ENCODE assay signal across 24 mouse cellular contexts in genomic region chr12:92672396-92672795, GRCm38 (mm10).
DNase-seq lines count a peak whose midpoint lies in the region; ATAC-seq lines count a peak whose summit lies in the region.
"Had no signal": no experiment of that assay in that cellular context is flagged by ENCODE, and none has a peak within 500 bp of the region (broad histone marks: within the 10 kb centered on the region; RNA-seq: fewer than 3 reads in every experiment).

No protein-coding gene starts in this region.

- no peaks in the 10 kb centered on the region for H3K4me1 ChIP-seq in hindbrain, embryonic 16.5 days (ENCODE audit: control insufficient read depth, insufficient read depth, low read depth, low read length)
- H3K4me1 ChIP-seq: forebrain, embryonic 10.5 days; heart, embryonic 12.5 days; heart, embryonic 15.5 days; hindbrain, embryonic 10.5 days; hindbrain, embryonic 13.5 days had no signal

- peak; percentile 86 for ATAC-seq in activated CD4-positive, CD25-positive, alpha-beta regulatory T cell, adult 4 months
- peak; percentile 70 for ATAC-seq in megakaryocyte, adult 5-6 weeks (ENCODE audit: poor library complexity, severe bottlenecking)
- no peak for ATAC-seq in hindbrain, embryonic 16.5 days
- ATAC-seq: forebrain, embryonic 14.5 days; forebrain, postnatal 0 days; intestine, embryonic 16.5 days had no signal

- H3K4me2 ChIP-seq in hindbrain, embryonic 16.5 days (ENCODE audit: low read length): no peak overlapping the region
- H3K4me2 ChIP-seq: heart, embryonic 12.5 days; heart, embryonic 15.5 days; hindbrain, embryonic 13.5 days had no signal

- no peak overlapping the region for H3K4me3 ChIP-seq in hindbrain, embryonic 16.5 days (ENCODE audit: low read length)
- H3K4me3 ChIP-seq: forebrain, embryonic 10.5 days; heart, embryonic 12.5 days; heart, embryonic 15.5 days; hindbrain, embryonic 10.5 days; hindbrain, embryonic 13.5 days had no signal

- H3K36me3 ChIP-seq in hindbrain, embryonic 16.5 days (ENCODE audit: control insufficient read depth, insufficient read depth, low read length): no peaks in the 10 kb centered on the region
- H3K36me3 ChIP-seq: forebrain, embryonic 10.5 days; heart, embryonic 12.5 days; heart, embryonic 15.5 days; hindbrain, embryonic 10.5 days; hindbrain, embryonic 13.5 days had no signal

- peak; percentile 24 for DNase-seq in CD4-positive helper T cell, adult 2 months (ENCODE audit: low read depth, low spot score)
- no peak for DNase-seq in ovary, postnatal 14 days (ENCODE audit: low spot score)
- DNase-seq in retina, postnatal 1 day: no peak
- DNase-seq: adrenal gland, postnatal 10 days; adrenal gland, postnatal 36 days; cerebellum, adult 18-20 months; cerebellum, adult 9-10 months; cerebellum, postnatal 14 days; forebrain, postnatal 0 days; gastrocnemius, postnatal 25 days; heart, adult 18-20 months; heart, postnatal 10 days; heart, postnatal 36 days; kidney, adult 18-20 months had no signal

- H3K27me3 ChIP-seq in hindbrain, embryonic 16.5 days (replicated peaks; ENCODE audit: control insufficient read depth, insufficient read depth, low read length): no peaks in the 10 kb centered on the region
- H3K27me3 ChIP-seq: heart, embryonic 12.5 days; heart, embryonic 15.5 days; hindbrain, embryonic 13.5 days had no signal

- WGBS in hindbrain, embryonic 16.5 days: 97% methylated on average over 1 of the region's 1 CpGs

- H3K9me3 ChIP-seq in hindbrain, embryonic 16.5 days (ENCODE audit: control insufficient read depth, low read length): no peaks in the 10 kb centered on the region
- H3K9me3 ChIP-seq: forebrain, embryonic 10.5 days; heart, embryonic 12.5 days; heart, embryonic 15.5 days; hindbrain, embryonic 10.5 days; hindbrain, embryonic 13.5 days had no signal

- H3K27ac ChIP-seq in hindbrain, embryonic 16.5 days (ENCODE audit: low read depth, low read length): no peak overlapping the region
- H3K27ac ChIP-seq: forebrain, embryonic 10.5 days; heart, embryonic 15.5 days; hindbrain, embryonic 10.5 days; hindbrain, embryonic 13.5 days had no signal

- no peak overlapping the region for H3K9ac ChIP-seq in hindbrain, embryonic 16.5 days (ENCODE audit: low read depth, low read length)
- H3K9ac ChIP-seq: forebrain, postnatal 0 days; heart, embryonic 12.5 days; heart, embryonic 15.5 days; hindbrain, embryonic 13.5 days had no signal
